Mouse (Mus musculus) CH12.LX (cell line): ENCODE results near the gene Utp18. TPM values are rescaled to one million over a fixed set of nuclear protein-coding genes. Genes with fewer than 3 reads are reported as not detected.

Experiments
- DNase-seq: peaks from one replicate; pipeline ENCODE4 v3.0.0-alpha.2; 2013; ENCODE audit errors: extremely low read depth
- H3K27ac ChIP-seq: 2 replicates; pipeline ENCODE4 v1.5.1; 2012; ENCODE audit warnings: low read depth, mild to moderate bottlenecking, control low read depth, moderate library complexity; ENCODE audit not compliant: insufficient read depth
- H3K27me3 ChIP-seq: replicated peaks from 2 replicates; pipeline ENCODE3; 2012; ENCODE audit warnings: inconsistent platforms
- H3K36me3 ChIP-seq, 2 experiments: replicated peaks in 1 of 2; 2 replicates each; pipeline versions ENCODE3 to v1.6.1; 2012; ENCODE audit warnings: inconsistent platforms in 1 of 2, low read length in 1 of 2, mild to moderate bottlenecking in 1 of 2, mixed read lengths in 1 of 2, moderate library complexity in 1 of 2; ENCODE audit not compliant: control insufficient read depth in 1 of 2, insufficient read depth in 1 of 2
- H3K4me1 ChIP-seq, 2 experiments: 2 replicates each; pipeline ENCODE4 v1.6.1; 2012; ENCODE audit warnings: inconsistent platforms in 1 of 2, moderate library complexity in 1 of 2; ENCODE audit not compliant: insufficient read depth in 2 of 2, control insufficient read depth in 1 of 2
- H3K4me2 ChIP-seq: 2 replicates; pipeline ENCODE4 v1.6.1; 2012; ENCODE audit warnings: low read depth, mild to moderate bottlenecking, control low read depth; ENCODE audit not compliant: poor library complexity, insufficient read depth, severe bottlenecking
- H3K4me3 ChIP-seq, 3 experiments: fragments of 150-350 bp in 1 of 3; sonication (generic) in 1 of 3; replicated peaks in 1 of 3; 2 replicates each; pipeline versions ENCODE3 to v1.5.1; 2011 to 2012; ENCODE audit warnings: low read depth in 2 of 3, low read length in 2 of 3, mild to moderate bottlenecking in 2 of 3, moderate library complexity in 2 of 3, control low read depth in 1 of 3, improper control_type of control experiment in 1 of 3, inconsistent platforms in 1 of 3, mixed read lengths in 1 of 3; ENCODE audit not compliant: poor library complexity in 1 of 3
- H3K79me2 ChIP-seq: replicated peaks from 2 replicates; pipeline ENCODE4 v1.6.1; 2012; ENCODE audit warnings: mild to moderate bottlenecking, moderate library complexity; ENCODE audit not compliant: control insufficient read depth, poor library complexity, insufficient read depth, severe bottlenecking; ENCODE audit errors: extremely low read depth
- H3K9ac ChIP-seq: 2 replicates; pipeline ENCODE4 v1.6.1; 2012; ENCODE audit warnings: low read depth, mild to moderate bottlenecking, control low read depth, moderate library complexity; ENCODE audit not compliant: insufficient read depth
- H3K9me3 ChIP-seq: replicated peaks from 2 replicates; pipeline ENCODE3; 2012; ENCODE audit warnings: low read length, inconsistent platforms, mixed read lengths
- BHLHE40 ChIP-seq: IDR thresholded peaks from 2 replicates; pipeline ENCODE4 v1.6.1; 2011; ENCODE audit warnings: mild to moderate bottlenecking, low read depth, low read length, improper control_type of control experiment
- CHD2 ChIP-seq: IDR thresholded peaks from 2 replicates; pipeline ENCODE4 v1.6.1; 2011; ENCODE audit warnings: low read length, improper control_type of control experiment
- CTCF ChIP-seq, 2 experiments: IDR thresholded peaks in 1 of 2; conservative IDR thresholded peaks in 1 of 2; 2 replicates each; pipeline ENCODE4 v1.5.1; 2011 to 2012; ENCODE audit warnings: low read depth in 2 of 2, low read length in 2 of 2, improper control_type of control experiment in 1 of 2, inconsistent platforms in 1 of 2, mild to moderate bottlenecking in 1 of 2, moderate library complexity in 1 of 2
- E2F4 ChIP-seq: IDR thresholded peaks from 2 replicates; pipeline ENCODE4 v1.6.1; 2011; ENCODE audit warnings: low read depth, low read length, improper control_type of control experiment; ENCODE audit not compliant: insufficient replicate concordance
- ELF1 ChIP-seq: IDR thresholded peaks from 2 replicates; pipeline ENCODE4 v1.6.1; 2014; ENCODE audit warnings: low read depth, mild to moderate bottlenecking, inconsistent platforms, low read length, improper control_type of control experiment
- EP300 ChIP-seq: IDR thresholded peaks from 2 replicates; pipeline ENCODE4 v1.6.1; 2011; ENCODE audit warnings: low read length, improper control_type of control experiment
- ETS1 ChIP-seq: conservative IDR thresholded peaks from 2 replicates; pipeline ENCODE4 v1.6.1; 2012; ENCODE audit warnings: low read depth, mild to moderate bottlenecking, inconsistent platforms, low read length, improper control_type of control experiment, moderate library complexity
- GABPA ChIP-seq: IDR thresholded peaks from 2 replicates; pipeline ENCODE4 v1.6.1; 2012; ENCODE audit warnings: low read depth, low read length, improper control_type of control experiment, inconsistent platforms; ENCODE audit not compliant: insufficient replicate concordance
- HCFC1 ChIP-seq: IDR thresholded peaks from 2 replicates; pipeline ENCODE4 v1.6.1; 2012; ENCODE audit warnings: low read depth, mild to moderate bottlenecking, inconsistent platforms, low read length, improper control_type of control experiment
- IRF4 ChIP-seq: IDR thresholded peaks from 2 replicates; pipeline ENCODE4 v1.6.1; 2014; ENCODE audit warnings: low read depth, mild to moderate bottlenecking, inconsistent platforms, low read length, improper control_type of control experiment
- JUN ChIP-seq: IDR thresholded peaks from 2 replicates; pipeline ENCODE4 v1.6.1; 2011; ENCODE audit warnings: low read depth, mild to moderate bottlenecking, low read length, improper control_type of control experiment, moderate library complexity; ENCODE audit not compliant: insufficient read depth
- JUND ChIP-seq: conservative IDR thresholded peaks from 2 replicates; pipeline ENCODE4 v1.6.1; 2011; ENCODE audit warnings: low read depth, low read length, improper control_type of control experiment
- KAT2A ChIP-seq: IDR thresholded peaks from 2 replicates; pipeline ENCODE4 v1.6.1; 2012; ENCODE audit warnings: low read length, improper control_type of control experiment, inconsistent platforms; ENCODE audit not compliant: insufficient replicate concordance
- MAFK ChIP-seq: IDR thresholded peaks from 2 replicates; pipeline ENCODE4 v1.6.1; 2011; ENCODE audit warnings: low read length, improper control_type of control experiment; ENCODE audit not compliant: insufficient replicate concordance
- MAX ChIP-seq: IDR thresholded peaks from 2 replicates; pipeline ENCODE4 v1.6.1; 2011; ENCODE audit warnings: low read length, improper control_type of control experiment
- MAZ ChIP-seq: IDR thresholded peaks from 2 replicates; pipeline ENCODE4 v1.6.1; 2012; ENCODE audit warnings: low read depth, mild to moderate bottlenecking, inconsistent platforms, low read length, improper control_type of control experiment, moderate library complexity
- MEF2A ChIP-seq: IDR thresholded peaks from 2 replicates; pipeline ENCODE4 v1.6.1; 2014; ENCODE audit warnings: low read depth, mild to moderate bottlenecking, inconsistent platforms, low read length, improper control_type of control experiment, borderline replicate concordance
- MXI1 ChIP-seq: IDR thresholded peaks from 2 replicates; pipeline ENCODE4 v1.6.1; 2011; ENCODE audit warnings: mild to moderate bottlenecking, low read depth, low read length, improper control_type of control experiment
- MYC ChIP-seq: IDR thresholded peaks from 2 replicates; pipeline ENCODE4 v1.6.1; 2011; ENCODE audit warnings: low read depth, mild to moderate bottlenecking, improper control_type of control experiment, low read length
- NELFE ChIP-seq: IDR thresholded peaks from 2 replicates; pipeline ENCODE4 v1.6.1; 2011; ENCODE audit warnings: low read depth, low read length, improper control_type of control experiment
- NRF1 ChIP-seq: IDR thresholded peaks from 2 replicates; pipeline ENCODE4 v1.6.1; 2014; ENCODE audit warnings: low read depth, mild to moderate bottlenecking, inconsistent platforms, low read length, improper control_type of control experiment, moderate library complexity
- PAX5 ChIP-seq: IDR thresholded peaks from 2 replicates; pipeline ENCODE4 v1.6.1; 2012; ENCODE audit warnings: low read length, inconsistent platforms, mixed read lengths
- POLR2A ChIP-seq: IDR thresholded peaks from 2 replicates; pipeline ENCODE4 v1.6.1; 2011; ENCODE audit warnings: low read depth, mild to moderate bottlenecking, improper control_type of control experiment, low read length
- POLR2AphosphoS2 ChIP-seq: IDR thresholded peaks from 2 replicates; pipeline ENCODE4 v1.6.1; 2011; ENCODE audit warnings: low read depth, low read length, improper control_type of control experiment
- RAD21 ChIP-seq: IDR thresholded peaks from 2 replicates; pipeline ENCODE4 v1.6.1; 2011; ENCODE audit warnings: low read depth, mild to moderate bottlenecking, low read length, improper control_type of control experiment, moderate library complexity
- RCOR1 ChIP-seq: conservative IDR thresholded peaks from 2 replicates; pipeline ENCODE4 v1.6.1; 2012; ENCODE audit warnings: low read depth, mild to moderate bottlenecking, inconsistent platforms, low read length, improper control_type of control experiment
- SIN3A ChIP-seq: IDR thresholded peaks from 2 replicates; pipeline ENCODE4 v1.6.1; 2012; ENCODE audit warnings: low read length, improper control_type of control experiment, inconsistent platforms
- SMC3 ChIP-seq: IDR thresholded peaks from 2 replicates; pipeline ENCODE4 v1.6.1; 2011; ENCODE audit warnings: low read depth, low read length, improper control_type of control experiment
- TBP ChIP-seq: conservative IDR thresholded peaks from 2 replicates; pipeline ENCODE4 v1.6.1; 2011; ENCODE audit warnings: low read depth, low read length, improper control_type of control experiment
- TCF12 ChIP-seq: IDR thresholded peaks from 2 replicates; pipeline ENCODE4 v1.6.1; 2014; ENCODE audit warnings: low read depth, mild to moderate bottlenecking, inconsistent platforms, low read length, improper control_type of control experiment
- UBTF ChIP-seq: IDR thresholded peaks from 2 replicates; pipeline ENCODE4 v1.6.1; 2012; ENCODE audit warnings: low read depth, mild to moderate bottlenecking, inconsistent platforms, low read length, improper control_type of control experiment, moderate library complexity
- USF1 ChIP-seq: IDR thresholded peaks from 2 replicates; pipeline ENCODE4 v1.6.1; 2014; ENCODE audit warnings: low read depth, mild to moderate bottlenecking, inconsistent platforms, low read length, improper control_type of control experiment
- USF2 ChIP-seq: conservative IDR thresholded peaks from 2 replicates; pipeline ENCODE4 v1.6.1; 2011; ENCODE audit warnings: low read depth, low read length, improper control_type of control experiment
- ZC3H11A ChIP-seq: IDR thresholded peaks from 2 replicates; pipeline ENCODE4 v1.6.1; 2012; ENCODE audit warnings: low read depth, mild to moderate bottlenecking, inconsistent platforms, low read length, improper control_type of control experiment
- ZKSCAN1 ChIP-seq: IDR thresholded peaks from 2 replicates; pipeline ENCODE4 v1.6.1; 2012; ENCODE audit warnings: low read depth, inconsistent platforms, low read length, improper control_type of control experiment, borderline replicate concordance
- ZMIZ1 ChIP-seq: IDR thresholded peaks from 2 replicates; pipeline ENCODE4 v1.6.1; 2012; ENCODE audit warnings: low read depth, mild to moderate bottlenecking, inconsistent platforms, low read length, improper control_type of control experiment
- ZNF384 ChIP-seq: IDR thresholded peaks from 2 replicates; pipeline ENCODE4 v1.6.1; 2012; ENCODE audit warnings: low read depth, low read length, improper control_type of control experiment, inconsistent platforms
- dilution Hi-C: fragments of 300-500 bp; cut with MboI; formaldehyde crosslinking; loops from 2 replicates; pipeline ENCODE4 v1.14.3; 2020; ENCODE audit warnings: low sequenced_read_pairs; ENCODE audit not compliant: extremely low pct_unique_long_range_greater_than_20kb, extremely low pct_ligation_motif_present
- in situ Hi-C: fragments of 300-500 bp; cut with MboI; formaldehyde crosslinking; loops from 3 replicates; pipeline ENCODE4 v1.14.3; 2019; ENCODE audit warnings: low sequenced_read_pairs, low pct_ligation_motif_present, low pct_unique_long_range_greater_than_20kb, mixed read lengths
- polyA plus RNA-seq: library from polyadenylated mRNA; unstranded; fragments of >175 nt; gene quantifications from 2 replicates; pipeline ENCODE4 v1.2.1, GENCODE M21; 2012; ENCODE audit warnings: low read depth; ENCODE audit not compliant: insufficient read length
- total RNA-seq, 2 experiments: library from RNA; depleted of rRNA; stranded (reverse); fragments of 300-350 nt in 1 of 2; fragments of >200 nt in 1 of 2; gene quantifications; 2 replicates each; pipeline ENCODE4 v1.2.3; 2012 to 2014

Gene Utp18
- total and polyA plus RNA-seq, 3 experiments: 61.8 to 132 (median 93.9) TPM

GRCm38 (mm10) chr11:93861193-93861592, 24.4 kb downstream of the Utp18 start (continued):
- TF ChIP-seq IRF4 (peak; percentile 92), BHLHE40 (peak; percentile 67; the same call in 1 of the 2 replicates)

DNA sequence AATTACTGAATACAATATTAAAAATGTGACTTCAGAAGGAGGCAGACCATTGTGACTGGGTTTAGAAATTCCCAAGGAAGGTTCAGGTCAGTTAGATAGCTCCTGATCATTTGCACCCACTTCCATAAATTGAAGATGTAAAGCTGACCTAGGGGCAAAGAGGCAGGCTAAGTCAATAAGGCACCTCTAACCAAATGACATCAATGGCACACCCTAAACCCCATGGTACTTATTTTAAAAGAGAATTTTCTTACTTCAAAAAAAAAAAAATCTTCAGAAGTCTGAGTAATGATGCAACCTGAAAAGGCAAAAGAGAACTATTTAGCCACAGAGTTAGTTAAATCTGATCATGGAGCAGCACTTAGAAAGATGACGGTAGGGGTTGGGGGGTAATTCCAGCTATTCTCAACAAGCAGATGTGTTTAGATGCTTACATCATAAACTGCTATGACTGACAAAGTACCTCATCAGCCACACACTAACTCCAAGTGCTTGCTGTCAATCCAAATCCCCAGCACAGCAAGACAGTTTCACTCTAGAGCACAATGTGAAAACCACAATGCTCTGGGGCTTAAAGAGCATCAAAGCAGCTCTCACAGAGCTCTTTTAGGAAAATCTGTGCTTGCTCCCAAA, 24.9 kb downstream of the Utp18 start:
- dilution Hi-C loops (no loop called here), in situ Hi-C loops (no loop called here)
- Histone ChIP-seq H3K9me3 (no peaks in the 10 kb centered on the region), H3K4me1 (peaks cover 7 to 53% of the 10 kb centered on the region in 2 experiments), H3K4me2 (peak overlapping the region; percentile 72), H3K4me3 (no peak overlapping the region), H3K79me2 (peaks cover 7% of the 10 kb centered on the region), H3K36me3 (peaks cover 21 to 43% of the 10 kb centered on the region in 2 experiments), H3K27ac (peak overlapping the region; percentile 83), H3K9ac (0 out of 2 replicates have a peak overlapping the region, but pooled peaks have one; percentile 9), H3K27me3 (no peaks in the 10 kb centered on the region)
- DNase-seq: peak; percentile 88
- no peak for TF ChIP-seq RAD21
- TF ChIP-seq POLR2A: no peak
- TF ChIP-seq MXI1: no peak; the same call in 1 of the 2 replicates
- TF ChIP-seq TBP: no peak
- peak; percentile 32; the same call in 1 of the 2 replicates for TF ChIP-seq BHLHE40
- 0 out of 2 replicates have a peak, but pooled peaks have one; percentile 26 for TF ChIP-seq MAZ
- TF ChIP-seq ZMIZ1: 0 out of 2 replicates have a peak, but pooled peaks have one; percentile 24
- TF ChIP-seq PAX5: no peak
- TF ChIP-seq RCOR1: peak; percentile 51; the same call in 1 of the 2 replicates
- TF ChIP-seq ZKSCAN1: no peak
- TF ChIP-seq TCF12: peak; percentile 25; the same call in 1 of the 2 replicates
- TF ChIP-seq HCFC1: no peak
- no peak for TF ChIP-seq E2F4
- peak; percentile 81; the same call in 1 of the 2 replicates for TF ChIP-seq MEF2A
- TF ChIP-seq MYC: no peak
- TF ChIP-seq ZC3H11A: no peak
- no peak for TF ChIP-seq JUN
- peak; percentile 23; the same call in 1 of the 2 replicates for TF ChIP-seq EP300
- TF ChIP-seq NRF1: no peak
- no peak for TF ChIP-seq NELFE
- TF ChIP-seq USF1: no peak
- TF ChIP-seq USF2: no peak
- TF ChIP-seq ETS1: peak; percentile 76
- no peak for TF ChIP-seq CHD2
- no peak for TF ChIP-seq MAX
- TF ChIP-seq CTCF (conservative IDR thresholded peaks at IDR 0.05 in 1 of 2, IDR thresholded peaks at IDR 0.05 in 1 of 2; ENCODE audit: low read depth in 2 of 2, low read length in 2 of 2): no peak
- TF ChIP-seq ZNF384: peak; percentile 88
- peak; percentile 44; the same call in 1 of the 2 replicates for TF ChIP-seq JUND
- TF ChIP-seq SMC3: no peak
- no peak for TF ChIP-seq UBTF
- peak; percentile 22; the same call in 1 of the 2 replicates for TF ChIP-seq GABPA
- TF ChIP-seq POLR2AphosphoS2: no peak
- no peak for TF ChIP-seq KAT2A
- 0 out of 2 replicates have a peak, but pooled peaks have one; percentile 10 for TF ChIP-seq MAFK
- no peak for TF ChIP-seq ELF1
- no peak for TF ChIP-seq SIN3A
- no peak for TF ChIP-seq IRF4
